Mouse (Mus musculus): ENCODE results near the gene Susd6.
A peak's percentile ranks its signal among the peaks of the same experiment; 100 is the strongest.

Susd6 gene

GRCm38 (mm10) chr12:80838271-80838670 is 48.0 kb downstream of the Susd6 start:
- no peak for DNase-seq (ENCODE audit: low read depth)

- DNase-seq (ENCODE audit: low read depth) = no peak
Measured at GRCm38 (mm10) chr12:80838787-80839186, 48.5 kb downstream of the Susd6 start.

- DNase-seq (ENCODE audit: low read depth) = no peak
Measured at GRCm38 (mm10) chr12:80839631-80840030, 49.3 kb downstream of the Susd6 start.

GRCm38 (mm10) chr12:80841618-80842017 is 51.3 kb downstream of the Susd6 start:
- no peak for DNase-seq (ENCODE audit: low read depth)

- no peak for DNase-seq (ENCODE audit: low read depth)
Measured at GRCm38 (mm10) chr12:80842609-80843008, 52.3 kb downstream of the Susd6 start.

GRCm38 (mm10) chr12:80843236-80843635 is 52.9 kb downstream of the Susd6 start:
- no peak for DNase-seq (ENCODE audit: low read depth)

- no peak for DNase-seq (ENCODE audit: low read depth)
Measured at GRCm38 (mm10) chr12:80843651-80844444, 53.5 kb downstream of the Susd6 start.

GRCm38 (mm10) chr12:80845901-80846300 is 55.6 kb downstream of the Susd6 start:
- DNase-seq (ENCODE audit: low read depth) = no peak

GRCm38 (mm10) chr12:80846861-80847268 is 56.6 kb downstream of the Susd6 start:
- DNase-seq (ENCODE audit: low read depth) = peak; percentile 44

GRCm38 (mm10) chr12:80852001-80852400 is 61.7 kb downstream of the Susd6 start:
- DNase-seq (ENCODE audit: low read depth) = no peak

GRCm38 (mm10) chr12:80853737-80854136 is 63.4 kb downstream of the Susd6 start:
- no peak for DNase-seq (ENCODE audit: low read depth)

- DNase-seq (ENCODE audit: low read depth) = no peak
Measured at GRCm38 (mm10) chr12:80854671-80855070, 64.4 kb downstream of the Susd6 start.

- DNase-seq (ENCODE audit: low read depth) = no peak
Measured at GRCm38 (mm10) chr12:80855100-80855499, 64.8 kb downstream of the Susd6 start.

- DNase-seq (ENCODE audit: low read depth) = no peak
Measured at GRCm38 (mm10) chr12:80855581-80855980, 65.3 kb downstream of the Susd6 start.

- no peak for DNase-seq (ENCODE audit: low read depth)
Measured at GRCm38 (mm10) chr12:80857636-80858293, 67.5 kb downstream of the Susd6 start.

GRCm38 (mm10) chr12:80858307-80858706 is 68.0 kb downstream of the Susd6 start:
- DNase-seq (ENCODE audit: low read depth) = no peak

- DNase-seq (ENCODE audit: low read depth) = no peak
Measured at GRCm38 (mm10) chr12:80861916-80862315, 71.6 kb downstream of the Susd6 start.

- DNase-seq (ENCODE audit: low read depth) = no peak
Measured at GRCm38 (mm10) chr12:80863370-80863769, 73.1 kb downstream of the Susd6 start.

GRCm38 (mm10) chr12:80865175-80865574 is 74.9 kb downstream of the Susd6 start:
- no peak for DNase-seq (ENCODE audit: low read depth)

GRCm38 (mm10) chr12:80866023-80866422 is 75.7 kb downstream of the Susd6 start:
- no peak for DNase-seq (ENCODE audit: low read depth)

- no peak for DNase-seq (ENCODE audit: low read depth)
Measured at GRCm38 (mm10) chr12:80867083-80867482, 76.8 kb downstream of the Susd6 start.

- DNase-seq (ENCODE audit: low read depth) = no peak
Measured at GRCm38 (mm10) chr12:80868401-80868800, 78.1 kb downstream of the Susd6 start.
